Mouse (Mus musculus) adrenal gland, postnatal 36 days (tissue): ENCODE data around the gene Il1rl2. TPM values are rescaled to one million over a fixed set of nuclear protein-coding genes. Genes with fewer than 3 reads are reported as not detected.
"Not testable (repeated sequence)": the region's sequence is repeated elsewhere in the genome, so short reads cannot be mapped to it uniquely, and the experiment has no call there.

ENCODE experiments used
- DNase-seq, 2 experiments: peaks; one replicate each; pipeline ENCODE4 v3.0.0; 2021; ENCODE audit warnings: mixed read lengths in 1 of 2
- long read RNA-seq, 2 experiments: library from polyadenylated mRNA; stranded (forward); transcript quantifications; one replicate each; pipeline ENCODE4 v2.0.0; 2021; ENCODE audit warnings: borderline sequencing depth in 2 of 2
- total RNA-seq, 2 experiments: library from RNA; stranded (reverse); gene quantifications; 2 replicates each; pipeline ENCODE4 v1.2.3; 2021

Gene Il1rl2
- total RNA-seq = 1 to 10 TPM; 1.6 to 2.2 TPM
- long read RNA-seq, experiment 1 = 0 reads
- long read RNA-seq, experiment 2 = 0 reads

GRCm38 (mm10) chr1:40324457-40324856, at the start of gene Il1rl2:
TSS of gene Il1rl2 (plus strand) at chr1:40324610.
- DNase-seq = no peak

GRCm38 (mm10) chr1:40275285-40276013, 49.0 kb upstream of the Il1rl2 start:
- no peak for DNase-seq

- DNase-seq = no peak
Observed at GRCm38 (mm10) chr1:40277944-40278343, 46.5 kb upstream of the Il1rl2 start.

- DNase-seq = no peak
Observed at GRCm38 (mm10) chr1:40278720-40279119, 45.7 kb upstream of the Il1rl2 start.

- no peak for DNase-seq
Observed at GRCm38 (mm10) chr1:40279182-40279743, 45.1 kb upstream of the Il1rl2 start.

GRCm38 (mm10) chr1:40281950-40282349, 42.5 kb upstream of the Il1rl2 start:
- no peak for DNase-seq

GRCm38 (mm10) chr1:40282394-40282793, 42.0 kb upstream of the Il1rl2 start:
- peak; percentile 25 to 38 for DNase-seq

- DNase-seq = no peak
Observed at GRCm38 (mm10) chr1:40283995-40284394, 40.4 kb upstream of the Il1rl2 start.

GRCm38 (mm10) chr1:40290489-40291255, 33.7 kb upstream of the Il1rl2 start:
- no peak for DNase-seq

- no peak for DNase-seq
Observed at GRCm38 (mm10) chr1:40292231-40292630, 32.2 kb upstream of the Il1rl2 start.

- no peak for DNase-seq
Observed at GRCm38 (mm10) chr1:40293891-40294290, 30.5 kb upstream of the Il1rl2 start.

GRCm38 (mm10) chr1:40294824-40295223, 29.6 kb upstream of the Il1rl2 start:
- DNase-seq = no peak

- DNase-seq = no peak
Observed at GRCm38 (mm10) chr1:40298053-40298452, 26.4 kb upstream of the Il1rl2 start.

GRCm38 (mm10) chr1:40303179-40303866, 21.1 kb upstream of the Il1rl2 start:
- DNase-seq = no peak

GRCm38 (mm10) chr1:40304321-40304720, 20.1 kb upstream of the Il1rl2 start:
- not testable (repeated sequence) for DNase-seq

- DNase-seq = no peak
Observed at GRCm38 (mm10) chr1:40306111-40306510, 18.3 kb upstream of the Il1rl2 start.

- DNase-seq = peak; percentile 8 to 25
Observed at GRCm38 (mm10) chr1:40311123-40311522, 13.3 kb upstream of the Il1rl2 start.

GRCm38 (mm10) chr1:40311625-40312024, 12.8 kb upstream of the Il1rl2 start:
- DNase-seq = no peak

- no peak for DNase-seq
Observed at GRCm38 (mm10) chr1:40314016-40314415, 10.4 kb upstream of the Il1rl2 start.

GRCm38 (mm10) chr1:40317657-40318056, 6.8 kb upstream of the Il1rl2 start:
- DNase-seq = no peak

GRCm38 (mm10) chr1:40321824-40322223, 2.6 kb upstream of the Il1rl2 start:
- DNase-seq = no peak

GRCm38 (mm10) chr1:40322543-40322942, 1.9 kb upstream of the Il1rl2 start:
- no peak for DNase-seq
